Comparison of ENCODE assay signal across 14 mouse cellular contexts in genomic region chr15:32324105-32324504, GRCm38 (mm10).
DNase-seq lines count a peak whose midpoint lies in the region; ATAC-seq and TF ChIP-seq lines count a peak whose summit lies in the region.
"Had no signal": no experiment of that assay in that cellular context is flagged by ENCODE, and none has a peak within 500 bp of the region (broad histone marks: within the 10 kb centered on the region; RNA-seq: fewer than 3 reads in every experiment).

No protein-coding gene starts in this region.

- TF ChIP-seq CTCF in cerebellum, adult 2 months (IDR thresholded peaks at IDR 0.05; ENCODE audit: borderline replicate concordance, insufficient read depth, low read depth, low read length) = no peak

- peak; percentile 17 for DNase-seq in gastrocnemius, adult 18-20 months (ENCODE audit: low spot score)
- DNase-seq in gastrocnemius, postnatal 4 days (ENCODE audit: low spot score in 2 of 2) = no peak
- DNase-seq in cerebellum, adult 2 months = peak; percentile 38 to 40
- DNase-seq in embryo, embryonic 11 days = peak; percentile 26
- peak; percentile 62 to 66 for DNase-seq in layer of hippocampus, postnatal 36 days
- DNase-seq in spleen, adult 18-20 months = no peak
- DNase-seq in left cerebral cortex, postnatal 36 days (ENCODE audit: low spot score in 2 of 2) = no peak
- DNase-seq: adrenal gland, adult 2 months; heart, postnatal 10 days; kidney, postnatal 10 days had no signal

- H3K9me3 ChIP-seq in liver, embryonic 12.5 days (replicated peaks) = no peaks in the 10 kb centered on the region
- H3K9me3 ChIP-seq: midbrain, embryonic 15.5 days; neural tube, embryonic 13.5 days had no signal

- 0 out of 2 replicates have a peak overlapping the region, but pooled peaks have one; percentile 7 for H3K27ac ChIP-seq in cerebellum, adult 2 months (ENCODE audit: insufficient read depth, low read length)
- no peak overlapping the region for H3K27ac ChIP-seq in liver, embryonic 12.5 days
- H3K27ac ChIP-seq: midbrain, embryonic 15.5 days; neural tube, embryonic 13.5 days had no signal

- no peaks in the 10 kb centered on the region for H3K36me3 ChIP-seq in liver, embryonic 12.5 days
- H3K36me3 ChIP-seq: midbrain, embryonic 15.5 days; neural tube, embryonic 13.5 days had no signal

- no peak overlapping the region for H3K9ac ChIP-seq in liver, embryonic 12.5 days
- H3K9ac ChIP-seq: midbrain, embryonic 15.5 days; neural tube, embryonic 13.5 days had no signal

- no peak for TF ChIP-seq POLR2A in cerebellum, adult 2 months (IDR thresholded peaks at IDR 0.05; ENCODE audit: borderline replicate concordance, insufficient read depth, low read length)

- no peak for ATAC-seq in liver, embryonic 12.5 days
- ATAC-seq: inflammation-experienced regulatory T-cells, adult 6 months; midbrain, embryonic 15.5 days had no signal

- 33% methylated on average over 7 of the region's 7 CpGs for WGBS in cerebellum, adult 2 months
- 54% methylated on average over 7 of the region's 7 CpGs for WGBS in liver, embryonic 12.5 days (ENCODE audit: insufficient replicate concordance)

- H3K27me3 ChIP-seq in cerebellum, adult 2 months (ENCODE audit: control insufficient read depth, insufficient read depth, low read length) = no peaks in the 10 kb centered on the region
- no peaks in the 10 kb centered on the region for H3K27me3 ChIP-seq in liver, embryonic 12.5 days (replicated peaks)
- H3K27me3 ChIP-seq: midbrain, embryonic 15.5 days; neural tube, embryonic 13.5 days had no signal

- H3K4me2 ChIP-seq in liver, embryonic 12.5 days = no peak overlapping the region
- H3K4me2 ChIP-seq: midbrain, embryonic 15.5 days; neural tube, embryonic 13.5 days had no signal

- H3K4me3 ChIP-seq in cerebellum, adult 2 months (replicated peaks; ENCODE audit: insufficient read depth, low read depth, low read length) = no peak overlapping the region
- no peak overlapping the region for H3K4me3 ChIP-seq in liver, embryonic 12.5 days
- H3K4me3 ChIP-seq: midbrain, embryonic 15.5 days; neural tube, embryonic 13.5 days had no signal

- intact Hi-C loops in left cerebral cortex, postnatal 36 days (cut with DNase I) = no loop called here

- peaks cover 15% of the 10 kb centered on the region for H3K4me1 ChIP-seq in cerebellum, adult 2 months (ENCODE audit: control insufficient read depth, insufficient read depth, low read length)
- H3K4me1 ChIP-seq in liver, embryonic 12.5 days = no peaks in the 10 kb centered on the region
- H3K4me1 ChIP-seq: midbrain, embryonic 15.5 days had no signal

Comparison
In these comparisons a context has a peak if more than half of its experiments do, and no peak if none do; other contexts are left out.
1. DNase-seq: peak in gastrocnemius, adult 18-20 months (single experiment), cerebellum, adult 2 months (2 of 2), embryo, embryonic 11 days (single experiment) and layer of hippocampus, postnatal 36 days (2 of 2); none in gastrocnemius, postnatal 4 days (0 of 2), spleen, adult 18-20 months (0 of 2) and left cerebral cortex, postnatal 36 days (0 of 2).